Mouse (Mus musculus): ENCODE measurements around the gene Def8.
"Not testable (repeated sequence)": the region's sequence is repeated elsewhere in the genome, so short reads cannot be mapped to it uniquely, and the experiment has no call there.

Gene Def8

GRCm38 (mm10) chr8:123414997-123415696, 8.2 kb upstream of the Def8 start:
- DNase-seq: not testable (repeated sequence)

GRCm38 (mm10) chr8:123415967-123416943, 7.1 kb upstream of the Def8 start:
- DNase-seq: peak; percentile 53

GRCm38 (mm10) chr8:123416944-123417555, 6.3 kb upstream of the Def8 start:
- DNase-seq: no peak

GRCm38 (mm10) chr8:123419711-123420110, 3.6 kb upstream of the Def8 start:
- no peak for DNase-seq

- no peak for DNase-seq
Measured at GRCm38 (mm10) chr8:123420525-123421281, 2.6 kb upstream of the Def8 start.

GRCm38 (mm10) chr8:123421325-123421724, 2.0 kb upstream of the Def8 start:
- no peak for DNase-seq

- peak; percentile 85 for DNase-seq
Measured at GRCm38 (mm10) chr8:123422056-123422780, 1.1 kb upstream of the Def8 start.

GRCm38 (mm10) chr8:123422781-123423159, 557 bp upstream of the Def8 start:
- DNase-seq: no peak

GRCm38 (mm10) chr8:123426511-123427509, 3.5 kb downstream of the Def8 start:
- no peak for DNase-seq

GRCm38 (mm10) chr8:123427639-123428275, 4.4 kb downstream of the Def8 start:
- DNase-seq: no peak

- no peak for DNase-seq
Measured at GRCm38 (mm10) chr8:123428343-123428893, 5.1 kb downstream of the Def8 start.

- no peak for DNase-seq
Measured at GRCm38 (mm10) chr8:123428939-123429721, 5.8 kb downstream of the Def8 start.

GRCm38 (mm10) chr8:123429722-123430013, 6.3 kb downstream of the Def8 start:
- not testable (repeated sequence) for DNase-seq

GRCm38 (mm10) chr8:123430936-123431335, 7.6 kb downstream of the Def8 start:
- DNase-seq: not testable (repeated sequence)

GRCm38 (mm10) chr8:123431616-123432365, 8.5 kb downstream of the Def8 start:
- DNase-seq: no peak

- no peak for DNase-seq
Measured at GRCm38 (mm10) chr8:123432381-123432780, 9.1 kb downstream of the Def8 start.

GRCm38 (mm10) chr8:123433241-123433974, 10.1 kb downstream of the Def8 start:
- DNase-seq: not testable (repeated sequence)

- no peak for DNase-seq
Measured at GRCm38 (mm10) chr8:123441788-123442187, 18.5 kb downstream of the Def8 start.

All from retina, postnatal 1 day (tissue).